Mouse (Mus musculus): Measurements from ENCODE around the gene Spz1.

DNA sequence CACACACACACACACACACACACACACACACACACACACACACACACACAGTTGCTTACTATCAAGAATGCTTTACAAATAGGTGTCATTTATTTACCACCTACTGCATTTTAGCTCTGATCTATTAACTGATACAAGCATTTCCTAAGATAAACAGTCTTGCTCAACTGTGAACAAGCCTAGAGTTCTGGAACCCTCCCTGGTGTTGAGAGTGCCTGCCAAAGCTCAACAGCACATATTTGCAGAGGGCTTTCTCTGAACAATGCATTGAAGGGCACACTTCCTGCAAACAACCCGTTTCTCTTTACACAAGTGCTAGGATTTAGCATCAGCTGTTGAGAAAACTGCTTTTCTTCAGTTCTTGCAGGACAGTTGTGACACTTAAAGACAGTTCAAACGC is 42.2 kb downstream of the Spz1 start:
- no peak for TF ChIP-seq CTCF (IDR thresholded peaks at IDR 0.05; ENCODE audit: low read depth)
- TF ChIP-seq EP300 (IDR thresholded peaks at IDR 0.05; ENCODE audit: low read depth), result no peak
